Mouse (Mus musculus): ENCODE measurements at regions not wholly inside any gene's neighbourhood (a gene's known extent, or its start where the extent isn't known, plus 50 kb on each side); places are given as distances from the start of the nearest gene placed in this dataset.

DNA sequence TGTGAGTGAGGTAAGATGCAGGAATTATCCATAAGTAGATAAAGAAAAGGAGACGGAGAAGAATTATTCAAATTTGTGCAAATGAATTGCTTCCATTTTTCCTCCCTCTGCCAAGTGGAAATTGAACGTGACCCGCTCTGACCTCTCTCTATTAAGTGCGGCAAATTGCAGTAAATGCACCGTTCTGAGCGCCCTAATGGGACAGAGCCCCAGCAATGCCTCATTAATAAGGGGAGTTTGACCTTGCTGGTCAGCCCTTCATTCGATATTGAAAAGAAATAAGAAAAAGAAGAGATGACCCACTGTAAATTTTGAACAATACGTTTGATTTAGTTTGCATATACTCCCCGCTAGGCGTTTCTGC, 137.0 kb downstream of the Gpat3 start:
- no peak for DNase-seq

DNA sequence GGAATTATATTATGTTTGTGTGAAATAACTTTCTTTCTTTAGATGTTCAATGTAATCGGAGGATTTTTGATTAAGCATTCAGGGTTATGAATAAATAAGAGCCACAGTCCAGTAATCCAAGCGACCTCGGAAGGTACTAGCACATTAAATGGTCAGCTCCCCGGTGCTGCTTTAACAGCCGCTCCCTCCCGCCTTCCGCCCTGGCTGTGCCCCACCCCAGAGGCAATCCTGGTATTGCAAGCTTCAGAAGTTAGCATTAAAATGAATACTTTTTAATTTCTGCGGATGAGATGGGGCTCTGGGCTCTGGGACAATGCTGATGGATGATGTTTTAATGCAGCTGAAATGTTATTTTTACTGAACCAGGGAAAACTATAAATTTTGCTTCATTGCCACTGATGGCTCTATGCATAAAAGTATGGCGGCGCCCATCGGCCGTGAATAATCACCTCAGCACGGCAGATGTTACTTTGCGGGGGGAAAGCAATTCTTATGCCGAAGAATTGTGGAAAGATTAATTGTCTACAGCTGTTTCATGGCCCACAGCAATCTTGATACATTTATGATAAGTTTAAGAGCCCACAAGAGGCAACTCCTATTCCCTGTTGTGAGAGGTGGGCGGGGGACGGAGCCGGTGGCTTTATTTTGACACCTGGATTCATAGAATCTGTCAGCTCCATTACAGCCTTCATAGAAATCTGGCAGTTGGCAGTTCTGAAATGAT, 136.5 kb downstream of the Gpat3 start:
- DNase-seq = no peak

DNA sequence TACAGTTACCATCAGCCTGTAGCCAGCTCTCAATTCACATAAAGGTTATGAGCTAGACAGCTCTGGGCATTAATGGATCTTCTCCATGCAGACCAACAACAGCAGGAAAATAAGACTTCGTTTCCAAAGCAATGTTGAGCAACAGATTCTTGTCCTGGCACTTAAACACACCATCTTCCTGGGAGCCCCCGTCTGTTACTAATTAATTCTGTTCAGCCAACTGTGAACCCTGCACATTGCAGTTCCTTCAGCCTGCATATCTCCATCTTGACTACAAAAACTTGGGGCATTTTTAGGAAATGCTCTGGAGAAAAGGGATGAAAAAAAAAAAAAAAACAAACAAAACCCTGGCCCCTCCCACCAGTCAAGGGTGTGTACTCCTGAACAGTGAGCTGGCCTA, 131.2 kb downstream of the Gpat3 start:
- DNase-seq = no peak

- DNase-seq = no peak
Observed at GRCm38 (mm10) chr5:100951210-100951609, 105.7 kb downstream of the Gpat3 start.

Data from right cerebral cortex, postnatal 4 days (tissue).